Mouse (Mus musculus) right cerebral cortex, postnatal 4 days (tissue): ENCODE measurements around the gene Rdh5.
A peak's percentile ranks its signal among the peaks of the same experiment; 100 is the strongest.

Experiments used
- DNase-seq: peaks from one replicate; pipeline ENCODE4 v3.0.0-alpha.2; 2022

Gene Rdh5

DNA sequence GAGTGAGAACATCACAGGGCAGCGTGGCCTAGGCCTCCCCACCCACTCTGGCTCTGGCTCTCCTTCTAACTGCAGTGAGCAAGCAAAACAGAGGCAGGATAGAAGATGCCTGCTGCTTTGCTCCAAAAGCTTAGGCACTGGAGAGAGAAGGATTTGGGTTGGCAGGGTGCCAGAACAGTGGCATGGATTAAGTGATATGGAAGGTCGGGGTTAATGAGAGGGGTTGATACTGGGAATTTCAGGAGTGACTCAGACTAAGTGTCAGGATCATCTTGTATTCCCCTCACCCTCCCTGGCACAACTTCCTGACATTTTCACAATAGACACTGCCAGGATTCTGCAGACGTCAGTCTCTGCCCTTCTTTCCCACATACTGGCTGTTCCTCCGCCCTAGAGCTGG lies 5.7 kb upstream of the Rdh5 start:
- no peak for DNase-seq

GRCm38 (mm10) chr10:128923935-128924334 lies 1.2 kb upstream of the Rdh5 start, which contains the start of gene Bloc1s1:
Gene Bloc1s1, minus strand, starts transcription at chr10:128924035.
- no peak for DNase-seq

DNA sequence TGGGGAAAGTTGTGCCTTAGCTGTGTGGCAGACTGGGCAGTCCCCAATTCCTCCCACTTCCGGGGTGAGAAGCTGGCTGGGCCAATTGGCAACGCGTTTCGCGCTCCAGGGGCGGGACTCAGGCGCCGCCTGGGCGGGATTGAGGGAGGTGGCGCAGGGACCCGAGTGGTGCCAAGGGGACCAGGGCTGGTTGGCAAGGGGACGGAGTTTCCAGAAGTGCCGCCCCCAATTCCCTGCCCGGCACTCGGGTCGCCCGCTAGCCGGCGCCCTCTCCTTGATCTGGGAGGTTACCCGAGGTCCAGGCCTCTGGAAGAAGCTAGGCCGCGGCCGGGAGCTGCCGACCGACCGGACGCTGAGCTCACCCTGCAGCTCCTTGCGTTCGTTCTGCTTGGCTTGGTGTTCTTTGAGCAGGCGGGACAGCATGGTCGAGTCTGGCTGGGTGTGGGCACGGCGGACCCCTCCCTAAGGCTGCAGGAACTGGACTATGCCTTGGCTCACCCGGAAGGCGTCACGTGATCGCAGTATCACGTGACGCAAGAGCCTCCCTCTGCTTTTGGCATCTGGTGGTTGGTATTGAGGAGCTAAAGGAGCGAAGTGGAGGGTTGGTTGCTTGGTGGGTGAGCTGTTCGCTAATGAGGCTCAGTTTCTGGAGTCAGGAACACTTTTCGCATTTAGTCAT lies 464 bp upstream of the Rdh5 start:
- DNase-seq: peak; percentile 92

- DNase-seq: no peak
Measured at GRCm38 (mm10) chr10:128921883-128922821, 536 bp downstream of the Rdh5 start.

- no peak for DNase-seq
Measured at GRCm38 (mm10) chr10:128921251-128921650, 1.4 kb downstream of the Rdh5 start.

- no peak for DNase-seq
Measured at GRCm38 (mm10) chr10:128920736-128921161, 1.9 kb downstream of the Rdh5 start.

GRCm38 (mm10) chr10:128919966-128920365 lies 2.7 kb downstream of the Rdh5 start:
- no peak for DNase-seq

GRCm38 (mm10) chr10:128919203-128919631 lies 3.5 kb downstream of the Rdh5 start:
- no peak for DNase-seq

- DNase-seq: peak; percentile 55
Measured at GRCm38 (mm10) chr10:128918246-128918645, 4.4 kb downstream of the Rdh5 start.

DNA sequence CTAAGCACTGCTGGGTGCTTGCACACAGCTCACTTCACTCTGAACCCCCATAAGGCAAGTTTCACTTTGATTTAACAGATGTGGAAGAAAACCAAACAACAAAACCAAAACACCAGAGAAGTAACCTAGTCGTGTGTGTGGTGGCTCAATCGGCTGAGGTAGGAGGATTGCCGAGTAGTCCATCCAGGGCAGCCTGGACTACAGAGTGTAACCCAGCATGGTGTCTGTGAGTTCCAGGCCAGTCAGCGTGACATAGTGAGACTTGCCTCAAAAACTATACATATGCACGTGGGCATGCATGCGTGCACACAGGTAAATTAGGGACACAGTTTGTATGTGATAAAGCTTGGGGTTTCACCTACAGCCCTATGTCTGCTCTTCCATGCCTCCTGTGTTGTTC lies 5.3 kb downstream of the Rdh5 start:
- DNase-seq: no peak

DNA sequence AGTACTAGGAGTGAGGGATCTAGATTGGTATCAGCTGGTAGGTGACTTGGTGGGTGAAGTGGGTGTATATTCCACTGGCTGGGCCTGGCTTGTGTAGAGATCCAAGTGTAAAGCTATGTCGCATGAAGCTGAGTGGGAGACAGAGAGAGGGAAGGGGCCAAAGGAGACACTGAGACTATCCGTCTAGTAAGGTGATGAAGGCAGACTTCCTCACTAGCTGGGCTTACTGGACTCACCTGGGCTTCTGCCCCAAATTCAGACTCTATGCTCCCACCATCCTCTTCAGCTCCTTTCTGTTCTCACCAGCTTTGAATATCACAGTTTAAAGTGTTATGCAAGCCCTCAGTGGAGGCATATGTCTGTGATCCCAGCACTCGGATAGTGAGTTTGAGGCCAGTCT lies 6.0 kb downstream of the Rdh5 start:
- no peak for DNase-seq

GRCm38 (mm10) chr10:128915550-128915949 lies 7.1 kb downstream of the Rdh5 start:
- DNase-seq: no peak

DNA sequence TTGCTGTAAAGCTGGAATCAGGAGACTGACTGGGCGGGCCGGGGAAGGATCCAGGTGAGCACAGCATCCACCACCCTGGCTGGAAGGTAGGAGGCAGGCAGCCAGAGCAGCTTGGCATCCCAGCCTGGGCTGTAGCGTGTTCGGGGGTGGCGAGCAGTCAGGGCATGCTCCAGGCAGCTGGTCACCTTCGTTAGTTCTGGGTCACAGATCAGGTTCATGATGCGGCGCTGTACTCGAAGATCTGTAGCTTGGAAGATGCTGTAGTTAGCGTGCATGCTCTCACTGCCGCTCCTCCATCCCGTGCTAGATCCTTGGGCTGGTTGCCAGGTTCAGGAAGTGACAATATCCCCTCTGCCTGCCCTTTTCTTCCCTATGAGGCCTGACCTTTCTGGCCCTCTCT lies 9.0 kb downstream of the Rdh5 start:
- no peak for DNase-seq

DNA sequence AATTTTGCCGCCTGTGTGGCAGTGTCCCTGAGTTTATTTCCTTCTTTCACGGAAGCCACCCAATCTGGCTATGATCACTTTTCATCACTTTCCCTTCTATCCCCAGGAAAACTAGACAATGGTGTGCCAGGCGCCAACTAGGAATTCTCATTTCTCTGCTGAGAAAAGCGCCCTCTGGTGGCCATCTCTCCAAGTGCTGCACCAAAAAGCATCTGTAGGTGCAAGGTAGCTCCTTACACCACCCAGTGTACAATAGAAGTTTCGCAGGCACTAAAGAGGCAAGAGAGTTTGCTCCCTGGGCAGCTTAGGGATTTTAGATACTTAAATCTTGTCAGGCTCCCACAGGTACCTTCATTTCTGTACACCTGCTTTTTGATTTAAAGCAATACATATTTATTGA lies 9.5 kb downstream of the Rdh5 start:
- peak; percentile 96 for DNase-seq

- DNase-seq: no peak
Measured at GRCm38 (mm10) chr10:128912791-128913190, 9.9 kb downstream of the Rdh5 start.

GRCm38 (mm10) chr10:128912268-128912667 lies 10.4 kb downstream of the Rdh5 start:
- no peak for DNase-seq

- no peak for DNase-seq
Measured at GRCm38 (mm10) chr10:128911430-128911829, 11.3 kb downstream of the Rdh5 start.

GRCm38 (mm10) chr10:128910066-128910841 lies 12.4 kb downstream of the Rdh5 start:
- peak; percentile 76 for DNase-seq

- peak; percentile 62 for DNase-seq
Measured at GRCm38 (mm10) chr10:128909567-128910028, 13.1 kb downstream of the Rdh5 start.

GRCm38 (mm10) chr10:128908778-128909448 lies 13.8 kb downstream of the Rdh5 start:
- DNase-seq: no peak

DNA sequence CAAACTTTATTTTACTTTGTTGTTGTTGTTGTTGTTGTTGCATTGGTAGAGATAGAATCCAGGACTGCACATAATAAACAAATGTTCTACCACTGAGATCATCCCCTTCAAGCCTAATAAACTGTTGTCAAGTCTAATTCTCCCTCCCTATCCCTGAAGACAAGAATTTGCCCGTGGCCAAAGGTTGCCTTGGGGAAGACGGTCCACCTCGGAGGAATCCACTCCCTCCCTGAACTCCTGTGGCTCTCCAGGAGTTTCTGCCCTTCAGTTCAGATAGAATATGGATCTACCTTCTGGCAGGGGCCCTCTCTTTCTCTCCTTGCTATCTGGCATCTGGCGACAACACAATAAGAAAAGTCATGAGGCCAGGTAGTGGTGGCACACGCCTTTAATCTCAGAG lies 17.9 kb downstream of the Rdh5 start:
- DNase-seq: no peak

DNA sequence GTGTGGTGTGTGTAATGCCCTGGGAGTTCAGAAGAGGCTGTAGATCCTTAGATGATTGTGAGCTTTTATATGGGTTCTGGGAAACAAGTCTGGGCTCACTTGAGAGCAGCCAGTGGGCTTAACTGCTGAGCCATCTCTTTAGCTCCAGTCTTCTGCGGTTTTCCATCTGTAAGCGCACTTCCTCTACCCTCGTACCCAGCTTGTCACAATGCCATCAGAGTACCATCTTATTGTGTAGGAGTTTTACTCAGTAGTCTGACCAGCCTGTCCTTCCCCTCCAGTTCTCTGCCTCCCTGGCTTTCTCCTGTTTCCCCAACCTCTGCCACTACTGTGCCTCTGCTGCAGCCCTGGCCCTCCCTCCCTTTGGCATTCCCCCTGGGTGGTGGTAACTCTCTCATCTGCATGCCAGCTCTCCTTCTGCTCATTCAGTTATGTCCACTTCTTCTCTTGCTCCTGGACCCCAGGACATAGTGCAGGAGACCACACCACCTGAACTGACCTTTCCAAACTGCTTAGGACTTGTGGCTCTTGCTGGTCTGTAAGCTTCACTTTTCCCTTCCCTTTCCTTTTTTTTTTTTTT lies 20.2 kb downstream of the Rdh5 start:
- no peak for DNase-seq
